Mouse (Mus musculus) CH12.LX (cell line): ENCODE results near the gene Tcp11. TPM values are rescaled to one million over a fixed set of nuclear protein-coding genes. Genes with fewer than 3 reads are reported as not detected.
A peak's percentile ranks its signal among the peaks of the same experiment; 100 is the strongest.

ENCODE experiments used
- DNase-seq: peaks from one replicate; pipeline ENCODE4 v3.0.0-alpha.2; 2013; ENCODE audit errors: extremely low read depth
- H3K27ac ChIP-seq: 2 replicates; pipeline ENCODE4 v1.5.1; 2012; ENCODE audit warnings: low read depth, mild to moderate bottlenecking, control low read depth, moderate library complexity; ENCODE audit not compliant: insufficient read depth
- H3K27me3 ChIP-seq: replicated peaks from 2 replicates; pipeline ENCODE3; 2012; ENCODE audit warnings: inconsistent platforms
- H3K36me3 ChIP-seq, 2 experiments: replicated peaks in 1 of 2; 2 replicates each; pipeline versions ENCODE3 to v1.6.1; 2012; ENCODE audit warnings: inconsistent platforms in 1 of 2, low read length in 1 of 2, mild to moderate bottlenecking in 1 of 2, mixed read lengths in 1 of 2, moderate library complexity in 1 of 2; ENCODE audit not compliant: control insufficient read depth in 1 of 2, insufficient read depth in 1 of 2
- H3K4me1 ChIP-seq, 2 experiments: 2 replicates each; pipeline ENCODE4 v1.6.1; 2012; ENCODE audit warnings: inconsistent platforms in 1 of 2, moderate library complexity in 1 of 2; ENCODE audit not compliant: insufficient read depth in 2 of 2, control insufficient read depth in 1 of 2
- H3K4me2 ChIP-seq: 2 replicates; pipeline ENCODE4 v1.6.1; 2012; ENCODE audit warnings: low read depth, mild to moderate bottlenecking, control low read depth; ENCODE audit not compliant: poor library complexity, insufficient read depth, severe bottlenecking
- H3K4me3 ChIP-seq, 3 experiments: fragments of 150-350 bp in 1 of 3; sonication (generic) in 1 of 3; replicated peaks in 1 of 3; 2 replicates each; pipeline versions ENCODE3 to v1.5.1; 2011 to 2012; ENCODE audit warnings: low read depth in 2 of 3, low read length in 2 of 3, mild to moderate bottlenecking in 2 of 3, moderate library complexity in 2 of 3, control low read depth in 1 of 3, improper control_type of control experiment in 1 of 3, inconsistent platforms in 1 of 3, mixed read lengths in 1 of 3; ENCODE audit not compliant: poor library complexity in 1 of 3
- H3K79me2 ChIP-seq: replicated peaks from 2 replicates; pipeline ENCODE4 v1.6.1; 2012; ENCODE audit warnings: mild to moderate bottlenecking, moderate library complexity; ENCODE audit not compliant: control insufficient read depth, poor library complexity, insufficient read depth, severe bottlenecking; ENCODE audit errors: extremely low read depth
- H3K9ac ChIP-seq: 2 replicates; pipeline ENCODE4 v1.6.1; 2012; ENCODE audit warnings: low read depth, mild to moderate bottlenecking, control low read depth, moderate library complexity; ENCODE audit not compliant: insufficient read depth
- H3K9me3 ChIP-seq: replicated peaks from 2 replicates; pipeline ENCODE3; 2012; ENCODE audit warnings: low read length, inconsistent platforms, mixed read lengths
- BHLHE40 ChIP-seq: IDR thresholded peaks from 2 replicates; pipeline ENCODE4 v1.6.1; 2011; ENCODE audit warnings: mild to moderate bottlenecking, low read depth, low read length, improper control_type of control experiment
- CHD1 ChIP-seq: IDR thresholded peaks from 2 replicates; pipeline ENCODE4 v1.6.1; 2012; ENCODE audit warnings: low read depth, low read length, improper control_type of control experiment, inconsistent platforms
- CTCF ChIP-seq, 2 experiments: IDR thresholded peaks in 1 of 2; conservative IDR thresholded peaks in 1 of 2; 2 replicates each; pipeline ENCODE4 v1.5.1; 2011 to 2012; ENCODE audit warnings: low read depth in 2 of 2, low read length in 2 of 2, improper control_type of control experiment in 1 of 2, inconsistent platforms in 1 of 2, mild to moderate bottlenecking in 1 of 2, moderate library complexity in 1 of 2
- E2F4 ChIP-seq: IDR thresholded peaks from 2 replicates; pipeline ENCODE4 v1.6.1; 2011; ENCODE audit warnings: low read depth, low read length, improper control_type of control experiment; ENCODE audit not compliant: insufficient replicate concordance
- ELF1 ChIP-seq: IDR thresholded peaks from 2 replicates; pipeline ENCODE4 v1.6.1; 2014; ENCODE audit warnings: low read depth, mild to moderate bottlenecking, inconsistent platforms, low read length, improper control_type of control experiment
- EP300 ChIP-seq: IDR thresholded peaks from 2 replicates; pipeline ENCODE4 v1.6.1; 2011; ENCODE audit warnings: low read length, improper control_type of control experiment
- GABPA ChIP-seq: IDR thresholded peaks from 2 replicates; pipeline ENCODE4 v1.6.1; 2012; ENCODE audit warnings: low read depth, low read length, improper control_type of control experiment, inconsistent platforms; ENCODE audit not compliant: insufficient replicate concordance
- IRF4 ChIP-seq: IDR thresholded peaks from 2 replicates; pipeline ENCODE4 v1.6.1; 2014; ENCODE audit warnings: low read depth, mild to moderate bottlenecking, inconsistent platforms, low read length, improper control_type of control experiment
- MAZ ChIP-seq: IDR thresholded peaks from 2 replicates; pipeline ENCODE4 v1.6.1; 2012; ENCODE audit warnings: low read depth, mild to moderate bottlenecking, inconsistent platforms, low read length, improper control_type of control experiment, moderate library complexity
- NELFE ChIP-seq: IDR thresholded peaks from 2 replicates; pipeline ENCODE4 v1.6.1; 2011; ENCODE audit warnings: low read depth, low read length, improper control_type of control experiment
- POLR2A ChIP-seq: IDR thresholded peaks from 2 replicates; pipeline ENCODE4 v1.6.1; 2011; ENCODE audit warnings: low read depth, mild to moderate bottlenecking, improper control_type of control experiment, low read length
- SMC3 ChIP-seq: IDR thresholded peaks from 2 replicates; pipeline ENCODE4 v1.6.1; 2011; ENCODE audit warnings: low read depth, low read length, improper control_type of control experiment
- TCF12 ChIP-seq: IDR thresholded peaks from 2 replicates; pipeline ENCODE4 v1.6.1; 2014; ENCODE audit warnings: low read depth, mild to moderate bottlenecking, inconsistent platforms, low read length, improper control_type of control experiment
- USF1 ChIP-seq: IDR thresholded peaks from 2 replicates; pipeline ENCODE4 v1.6.1; 2014; ENCODE audit warnings: low read depth, mild to moderate bottlenecking, inconsistent platforms, low read length, improper control_type of control experiment
- ZC3H11A ChIP-seq: IDR thresholded peaks from 2 replicates; pipeline ENCODE4 v1.6.1; 2012; ENCODE audit warnings: low read depth, mild to moderate bottlenecking, inconsistent platforms, low read length, improper control_type of control experiment
- dilution Hi-C: fragments of 300-500 bp; cut with MboI; formaldehyde crosslinking; loops from 2 replicates; pipeline ENCODE4 v1.14.3; 2020; ENCODE audit warnings: low sequenced_read_pairs; ENCODE audit not compliant: extremely low pct_unique_long_range_greater_than_20kb, extremely low pct_ligation_motif_present
- in situ Hi-C: fragments of 300-500 bp; cut with MboI; formaldehyde crosslinking; loops from 3 replicates; pipeline ENCODE4 v1.14.3; 2019; ENCODE audit warnings: low sequenced_read_pairs, low pct_ligation_motif_present, low pct_unique_long_range_greater_than_20kb, mixed read lengths
- polyA plus RNA-seq: library from polyadenylated mRNA; unstranded; fragments of >175 nt; gene quantifications from 2 replicates; pipeline ENCODE4 v1.2.1, GENCODE M21; 2012; ENCODE audit warnings: low read depth; ENCODE audit not compliant: insufficient read length
- total RNA-seq, 2 experiments: library from RNA; depleted of rRNA; stranded (reverse); fragments of 300-350 nt in 1 of 2; fragments of >200 nt in 1 of 2; gene quantifications; 2 replicates each; pipeline ENCODE4 v1.2.3; 2012 to 2014

Tcp11 gene
- total and polyA plus RNA-seq, 3 experiments = not detected

DNA sequence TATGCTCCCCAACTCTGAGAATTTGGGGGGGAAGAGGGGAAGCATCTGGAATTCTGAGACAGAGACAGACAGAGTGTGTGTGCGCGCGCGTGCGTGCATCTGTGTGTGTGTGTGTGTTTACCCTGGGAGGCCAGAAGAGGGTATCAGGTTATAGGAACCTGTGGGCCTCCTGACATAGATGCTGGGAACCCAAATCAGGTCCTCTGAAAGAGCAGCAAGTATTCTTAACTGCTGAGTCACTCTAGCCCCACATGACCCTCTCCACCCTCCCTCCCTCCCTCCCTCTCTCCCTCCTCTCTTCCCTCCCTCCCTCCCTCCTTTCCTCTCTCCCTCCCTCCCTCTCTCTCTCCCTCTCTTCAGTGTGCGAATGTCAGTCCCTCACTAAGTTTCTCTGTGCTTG is 8.3 kb upstream of the Tcp11 start:
- H3K9ac ChIP-seq = no peak overlapping the region
- dilution Hi-C loops (no loop called here), in situ Hi-C loops (loop anchor here (25.0 kb wide), 1 partner anchor 224 kb away; the partner anchor contains the start of gene Fance)
- H3K4me2 ChIP-seq = no peak overlapping the region
- peaks cover 5% of the 10 kb centered on the region for H3K27me3 ChIP-seq
- H3K4me3 ChIP-seq = no peak overlapping the region
- no peaks in the 10 kb centered on the region for H3K79me2 ChIP-seq
- peaks cover 3 to 11% of the 10 kb centered on the region in 2 experiments; a peak in 2 of 4 replicates for H3K4me1 ChIP-seq
- H3K27ac ChIP-seq = no peak overlapping the region
- H3K9me3 ChIP-seq = peaks cover 10% of the 10 kb centered on the region
- no peak for DNase-seq
- no peak for TF ChIP-seq E2F4
- no peaks in the 10 kb centered on the region for H3K36me3 ChIP-seq

DNA sequence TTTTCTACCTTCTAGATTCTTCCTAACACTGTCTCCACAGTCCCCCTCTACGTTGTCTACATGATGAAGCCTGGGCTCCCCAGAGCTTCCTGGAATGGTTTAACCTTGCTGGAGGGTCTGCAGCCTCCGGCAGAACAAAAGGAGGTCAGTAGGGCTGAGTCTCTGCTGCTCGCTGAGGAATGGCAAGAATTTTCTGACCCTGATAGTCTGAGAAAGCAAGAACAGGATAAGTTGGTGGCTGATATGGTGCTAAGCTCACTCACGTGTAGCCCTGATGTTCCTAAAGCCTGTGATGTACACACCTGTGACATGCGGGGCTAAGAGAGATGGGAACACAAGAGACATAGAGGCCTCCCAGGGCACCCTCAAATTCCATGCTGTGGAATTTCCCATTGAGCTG is 7.0 kb upstream of the Tcp11 start:
- Histone ChIP-seq H3K27me3 (peaks cover 12% of the 10 kb centered on the region), H3K9me3 (peaks cover 5% of the 10 kb centered on the region), H3K79me2 (no peaks in the 10 kb centered on the region), H3K4me3 (no peak overlapping the region), H3K9ac (no peak overlapping the region), H3K36me3 (no peaks in the 10 kb centered on the region), H3K4me2 (no peak overlapping the region), H3K27ac (no peak overlapping the region), H3K4me1 (peaks cover 3 to 11% of the 10 kb centered on the region in 2 experiments; a peak in 2 of 4 replicates)
- TF ChIP-seq ZC3H11A = no peak
- TF ChIP-seq GABPA = no peak
- no peak for TF ChIP-seq E2F4
- TF ChIP-seq SMC3 = no peak
- no peak for TF ChIP-seq IRF4
- no peak for TF ChIP-seq EP300
- no peak for TF ChIP-seq MAZ
- no peak for TF ChIP-seq POLR2A
- no peak for TF ChIP-seq CHD1
- no peak for TF ChIP-seq BHLHE40
- TF ChIP-seq NELFE = no peak
- no peak for TF ChIP-seq CTCF (conservative IDR thresholded peaks at IDR 0.05 in 1 of 2, IDR thresholded peaks at IDR 0.05 in 1 of 2; ENCODE audit: low read depth in 2 of 2, low read length in 2 of 2)
- in situ Hi-C loops = loop anchor here (25.0 kb wide), 1 partner anchor 225 kb away; the partner anchor contains the start of gene Fance
- DNase-seq = no peak
- dilution Hi-C loops = no loop called here

DNA sequence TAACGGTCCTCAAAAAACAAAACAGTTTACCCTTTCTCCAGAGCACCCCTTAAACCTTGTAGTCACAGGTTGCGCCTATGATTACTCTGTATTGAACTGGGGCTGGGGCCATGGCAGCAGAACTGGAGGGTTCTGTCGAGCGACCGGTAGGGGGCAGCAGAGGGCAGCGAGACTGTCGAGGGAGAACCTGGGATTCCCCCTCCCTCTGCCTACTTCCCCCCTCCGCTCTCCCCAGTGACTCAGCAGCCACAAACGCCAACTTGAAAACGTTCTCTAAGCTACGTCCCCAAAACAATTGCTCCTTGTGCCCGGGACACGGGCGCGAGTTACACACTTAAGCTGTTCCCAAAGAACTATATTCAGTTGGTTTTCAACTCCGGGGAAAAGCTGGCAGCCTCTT is 4.5 kb upstream of the Tcp11 start:
- H3K27ac ChIP-seq = no peak overlapping the region
- H3K79me2 ChIP-seq = no peaks in the 10 kb centered on the region
- H3K4me1 ChIP-seq = peaks cover 8 to 13% of the 10 kb centered on the region in 2 experiments
- H3K4me2 ChIP-seq = peak overlapping the region; percentile 44; the same call in 1 of the 2 replicates
- H3K27me3 ChIP-seq = peaks cover 20% of the 10 kb centered on the region
- dilution Hi-C loops (no loop called here), in situ Hi-C loops (loop anchor here (5.0 to 25.0 kb wide), 2 partner anchors 77 to 227 kb away; partner anchors contain the start of gene Fance)
- peak; percentile 88 for DNase-seq
- H3K36me3 ChIP-seq = no peaks in the 10 kb centered on the region
- H3K9me3 ChIP-seq = peaks cover 5% of the 10 kb centered on the region
- no peak overlapping the region for H3K9ac ChIP-seq
- H3K4me3 ChIP-seq = no peak overlapping the region
- TF ChIP-seq SMC3 (peak; percentile 95), TCF12 (no peak), ELF1 (peak; percentile 38; the same call in 1 of the 2 replicates), MAZ (peak; percentile 92), CTCF (conservative IDR thresholded peaks at IDR 0.05 in 1 of 2, IDR thresholded peaks at IDR 0.05 in 1 of 2; ENCODE audit: low read depth in 2 of 2, low read length in 2 of 2) (peak; percentile 53 to 97), IRF4 (peak; percentile 84), USF1 (no peak), ZC3H11A (peak; percentile 71)
